Mouse (Mus musculus) heart, postnatal 25 days (tissue): ENCODE measurements at regions not wholly inside any gene's neighbourhood (a gene's known extent, or its start where the extent isn't known, plus 50 kb on each side); places are given as distances from the start of the nearest gene placed in this dataset.

Experiments used
- DNase-seq: peaks from one replicate; pipeline ENCODE4 v3.0.0; 2022; ENCODE audit warnings: low spot score
- intact Hi-C: fragments of 180-260 bp; cut with DNase I; formaldehyde crosslinking; loops from one replicate; pipeline ENCODE4 v1.15.1; 2025

GRCm38 (mm10) chr13:45332031-45332430, 57.5 kb upstream of the Mylip start:
- intact Hi-C loops, result no loop called here
- no peak for DNase-seq

- intact Hi-C loops, result no loop called here
- no peak for DNase-seq
Measured at GRCm38 (mm10) chr13:45333634-45334033, 55.9 kb upstream of the Mylip start.
